Mouse (Mus musculus): ENCODE data around the gene Reep3. TPM values are rescaled to one million over a fixed set of nuclear protein-coding genes. Genes with fewer than 3 reads are reported as not detected.

The Reep3 gene
- polyA plus RNA-seq, 1 experiment from 2014 or later, result 35.1 TPM

GRCm38 (mm10) chr10:67036542-67036941 is 60.2 kb downstream of the Reep3 start:
- 90% methylated on average over 10 of the region's 10 CpGs for WGBS
- DNase-seq (ENCODE audit: low spot score), result no peak
- Histone ChIP-seq H3K36me3 (peaks cover 29% of the 10 kb centered on the region), H3K4me1 (replicated peaks) (0 out of 2 replicates have a peak, but pooled peaks cover 10% of the 10 kb centered on the region), H3K27ac (no peak overlapping the region), H3K9me3 (no peaks in the 10 kb centered on the region), H3K27me3 (ENCODE audit: insufficient read depth, poor library complexity, severe bottlenecking) (no peaks in the 10 kb centered on the region), H3K4me3 (no peak overlapping the region)

GRCm38 (mm10) chr10:67036141-67036540 is 60.6 kb downstream of the Reep3 start:
- peaks cover 33% of the 10 kb centered on the region for H3K36me3 ChIP-seq
- no peaks in the 10 kb centered on the region for H3K27me3 ChIP-seq (ENCODE audit: insufficient read depth, poor library complexity, severe bottlenecking)
- WGBS, result 87% methylated on average over 5 of the region's 5 CpGs
- DNase-seq (ENCODE audit: low spot score), result no peak
- no peak overlapping the region for H3K4me3 ChIP-seq
- 0 out of 2 replicates have a peak, but pooled peaks cover 10% of the 10 kb centered on the region for H3K4me1 ChIP-seq (replicated peaks)
- no peak overlapping the region for H3K27ac ChIP-seq
- H3K9me3 ChIP-seq, result no peaks in the 10 kb centered on the region

- no peak overlapping the region for H3K4me3 ChIP-seq
- no peak overlapping the region for H3K27ac ChIP-seq
- H3K9me3 ChIP-seq, result no peaks in the 10 kb centered on the region
- H3K36me3 ChIP-seq, result peaks cover 47% of the 10 kb centered on the region
- H3K27me3 ChIP-seq (ENCODE audit: insufficient read depth, poor library complexity, severe bottlenecking), result no peaks in the 10 kb centered on the region
- no peaks in the 10 kb centered on the region for H3K4me1 ChIP-seq (replicated peaks)
- WGBS, result 78% methylated on average over 7 of the region's 7 CpGs
- no peak for DNase-seq (ENCODE audit: low spot score)
Observed at GRCm38 (mm10) chr10:67031186-67031585, 65.6 kb downstream of the Reep3 start.

GRCm38 (mm10) chr10:67029297-67029696 is 67.4 kb downstream of the Reep3 start:
- H3K4me3 ChIP-seq, result no peak overlapping the region
- no peaks in the 10 kb centered on the region for H3K9me3 ChIP-seq
- no peaks in the 10 kb centered on the region for H3K27me3 ChIP-seq (ENCODE audit: insufficient read depth, poor library complexity, severe bottlenecking)
- H3K36me3 ChIP-seq, result peaks cover 48% of the 10 kb centered on the region
- no peak for DNase-seq (ENCODE audit: low spot score)
- H3K27ac ChIP-seq, result no peak overlapping the region
- peaks cover 7% of the 10 kb centered on the region for H3K4me1 ChIP-seq (replicated peaks)
- WGBS, result 91% methylated on average over 12 of the region's 12 CpGs

DNA sequence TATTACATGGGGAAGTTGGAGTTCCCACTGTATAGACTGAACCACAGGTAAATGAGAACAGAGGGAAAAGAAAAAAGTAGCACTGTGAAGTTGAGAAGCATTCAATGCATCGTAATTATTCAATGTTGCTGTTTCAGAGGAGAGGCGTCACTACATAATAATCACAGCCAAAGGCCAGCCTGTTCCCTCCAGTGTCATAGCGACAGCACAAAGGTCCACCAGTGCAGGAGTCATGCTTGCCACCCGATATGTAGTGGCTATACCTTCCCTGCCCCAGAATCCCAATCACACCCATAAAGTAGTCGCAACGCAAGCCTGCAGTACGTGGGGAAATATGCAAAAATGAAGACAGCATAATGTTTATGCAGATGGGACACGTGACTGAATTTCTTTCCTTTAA is 70.4 kb downstream of the Reep3 start:
- peaks cover 49% of the 10 kb centered on the region for H3K36me3 ChIP-seq
- H3K4me1 ChIP-seq (replicated peaks), result peaks cover 7% of the 10 kb centered on the region
- WGBS, result 84% methylated on average over 8 of the region's 8 CpGs
- H3K27me3 ChIP-seq (ENCODE audit: insufficient read depth, poor library complexity, severe bottlenecking), result no peaks in the 10 kb centered on the region
- H3K4me3 ChIP-seq, result no peak overlapping the region
- H3K27ac ChIP-seq, result no peak overlapping the region
- no peaks in the 10 kb centered on the region for H3K9me3 ChIP-seq
- DNase-seq (ENCODE audit: low spot score), result no peak

GRCm38 (mm10) chr10:67025573-67026236 is 71.0 kb downstream of the Reep3 start:
- no peaks in the 10 kb centered on the region for H3K27me3 ChIP-seq (ENCODE audit: insufficient read depth, poor library complexity, severe bottlenecking)
- peak overlapping the region; percentile 40; the same call in 1 of the 2 replicates for H3K27ac ChIP-seq
- no peak overlapping the region for H3K4me3 ChIP-seq

DNA sequence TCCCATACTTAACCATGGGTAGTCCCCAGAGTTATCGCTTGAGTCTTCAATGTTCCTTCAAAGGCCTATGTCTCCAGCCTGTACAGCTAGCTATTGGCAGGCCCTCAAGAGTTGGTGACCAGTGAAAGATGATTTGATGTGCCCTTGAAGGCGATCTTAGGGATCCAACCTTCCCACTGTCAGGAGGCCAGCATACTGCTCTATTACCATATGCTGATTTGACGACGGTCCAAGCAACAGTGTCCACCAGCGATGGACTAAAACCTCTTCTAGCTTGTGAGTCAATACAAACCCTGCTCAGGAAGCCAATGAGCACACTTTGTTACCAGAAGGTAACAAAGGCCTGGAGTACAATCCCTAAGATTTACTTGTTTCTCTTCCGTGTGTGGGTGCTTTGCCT is 72.4 kb downstream of the Reep3 start:
- H3K4me3 ChIP-seq, result no peak overlapping the region
- WGBS, result 96% methylated on average over 6 of the region's 6 CpGs
- H3K27ac ChIP-seq, result no peak overlapping the region
- H3K27me3 ChIP-seq (ENCODE audit: insufficient read depth, poor library complexity, severe bottlenecking), result no peaks in the 10 kb centered on the region
- peaks cover 45% of the 10 kb centered on the region for H3K36me3 ChIP-seq
- H3K9me3 ChIP-seq, result no peaks in the 10 kb centered on the region
- DNase-seq (ENCODE audit: low spot score), result no peak
- peaks cover 7% of the 10 kb centered on the region for H3K4me1 ChIP-seq (replicated peaks)

More at GRCm38 (mm10) chr10:67025573-67026236, 71.0 kb downstream of the Reep3 start:
- 67% methylated on average over 10 of the region's 10 CpGs for WGBS
- DNase-seq (ENCODE audit: low spot score), result no peak
- no peaks in the 10 kb centered on the region for H3K9me3 ChIP-seq
- H3K36me3 ChIP-seq, result peaks cover 49% of the 10 kb centered on the region
- H3K4me1 ChIP-seq (replicated peaks), result peaks cover 7% of the 10 kb centered on the region

- Histone ChIP-seq H3K36me3 (peaks cover 42% of the 10 kb centered on the region), H3K27me3 (ENCODE audit: insufficient read depth, poor library complexity, severe bottlenecking) (no peaks in the 10 kb centered on the region), H3K4me3 (no peak overlapping the region), H3K4me1 (replicated peaks) (peaks cover 7% of the 10 kb centered on the region), H3K27ac (no peak overlapping the region), H3K9me3 (no peaks in the 10 kb centered on the region)
- 96% methylated on average over 9 of the region's 9 CpGs for WGBS
- DNase-seq (ENCODE audit: low spot score), result no peak
Observed at GRCm38 (mm10) chr10:67023092-67023491, 73.7 kb downstream of the Reep3 start.

- H3K4me1 ChIP-seq (replicated peaks), result peaks cover 16% of the 10 kb centered on the region
- DNase-seq (ENCODE audit: low spot score), result no peak
- no peak overlapping the region for H3K27ac ChIP-seq
- WGBS, result 96% methylated on average over 13 of the region's 13 CpGs
- H3K9me3 ChIP-seq, result no peaks in the 10 kb centered on the region
- H3K4me3 ChIP-seq, result no peak overlapping the region
- H3K27me3 ChIP-seq (ENCODE audit: insufficient read depth, poor library complexity, severe bottlenecking), result no peaks in the 10 kb centered on the region
- peaks cover 47% of the 10 kb centered on the region for H3K36me3 ChIP-seq
Observed at GRCm38 (mm10) chr10:67021494-67021893, 75.3 kb downstream of the Reep3 start.

GRCm38 (mm10) chr10:67018875-67019274 is 77.9 kb downstream of the Reep3 start:
- Histone ChIP-seq H3K27ac (no peak overlapping the region), H3K4me3 (no peak overlapping the region), H3K27me3 (ENCODE audit: insufficient read depth, poor library complexity, severe bottlenecking) (no peaks in the 10 kb centered on the region), H3K9me3 (no peaks in the 10 kb centered on the region), H3K4me1 (replicated peaks) (peaks cover 9% of the 10 kb centered on the region), H3K36me3 (peaks cover 54% of the 10 kb centered on the region)
- DNase-seq (ENCODE audit: low spot score), result no peak
- WGBS, result 70% methylated on average over 6 of the region's 6 CpGs

DNA sequence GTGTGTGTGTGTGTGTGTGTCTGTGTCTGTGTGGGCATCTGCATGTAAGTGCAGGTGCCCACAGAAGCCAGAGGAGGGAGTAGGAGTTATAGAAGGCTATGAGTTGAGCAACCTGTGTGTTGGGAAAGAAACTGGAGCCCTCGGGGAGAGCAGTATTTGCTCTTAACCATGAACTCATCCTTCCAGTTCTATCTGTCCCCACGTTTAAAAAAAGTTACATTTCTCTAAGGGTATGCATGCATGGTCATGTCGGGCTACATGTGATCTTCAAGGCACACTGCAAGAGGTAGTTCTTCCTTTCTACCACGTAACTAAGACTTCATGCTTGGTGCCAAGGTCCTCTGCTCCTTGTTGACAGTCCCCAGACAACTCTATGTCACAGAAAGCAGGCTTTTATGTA is 78.9 kb downstream of the Reep3 start:
- WGBS, result 82% methylated on average over 4 of the region's 4 CpGs
- H3K27ac ChIP-seq, result no peak overlapping the region
- no peak overlapping the region for H3K4me3 ChIP-seq
- no peak for DNase-seq (ENCODE audit: low spot score)
- H3K4me1 ChIP-seq (replicated peaks), result peaks cover 9% of the 10 kb centered on the region
- no peaks in the 10 kb centered on the region for H3K9me3 ChIP-seq
- H3K36me3 ChIP-seq, result peaks cover 55% of the 10 kb centered on the region
- no peaks in the 10 kb centered on the region for H3K27me3 ChIP-seq (ENCODE audit: insufficient read depth, poor library complexity, severe bottlenecking)

DNA sequence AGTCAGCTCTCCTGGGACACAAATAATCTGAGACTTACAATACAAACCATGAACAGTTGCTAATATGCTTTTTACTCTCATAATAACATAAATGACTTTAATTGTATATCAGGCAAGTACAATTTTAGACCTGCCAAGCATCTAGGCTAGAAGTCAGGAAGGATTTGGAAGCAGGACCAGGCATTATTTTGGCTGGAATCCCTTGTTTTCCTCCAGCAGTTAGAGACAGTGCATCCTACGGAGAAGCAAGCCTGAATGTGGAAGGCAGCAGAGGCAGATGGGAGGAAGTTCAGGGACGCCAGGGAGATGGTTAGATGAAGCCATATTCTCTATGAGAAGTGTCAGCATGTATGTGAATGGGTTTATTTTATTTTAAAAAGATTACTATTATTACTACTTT is 79.4 kb downstream of the Reep3 start:
- DNase-seq (ENCODE audit: low spot score), result no peak
- Histone ChIP-seq H3K27me3 (ENCODE audit: insufficient read depth, poor library complexity, severe bottlenecking) (no peaks in the 10 kb centered on the region), H3K27ac (no peak overlapping the region), H3K4me3 (no peak overlapping the region), H3K9me3 (no peaks in the 10 kb centered on the region), H3K36me3 (peaks cover 57% of the 10 kb centered on the region), H3K4me1 (replicated peaks) (peaks cover 9% of the 10 kb centered on the region)
- WGBS, result 81% methylated on average over 2 of the region's 2 CpGs

DNA sequence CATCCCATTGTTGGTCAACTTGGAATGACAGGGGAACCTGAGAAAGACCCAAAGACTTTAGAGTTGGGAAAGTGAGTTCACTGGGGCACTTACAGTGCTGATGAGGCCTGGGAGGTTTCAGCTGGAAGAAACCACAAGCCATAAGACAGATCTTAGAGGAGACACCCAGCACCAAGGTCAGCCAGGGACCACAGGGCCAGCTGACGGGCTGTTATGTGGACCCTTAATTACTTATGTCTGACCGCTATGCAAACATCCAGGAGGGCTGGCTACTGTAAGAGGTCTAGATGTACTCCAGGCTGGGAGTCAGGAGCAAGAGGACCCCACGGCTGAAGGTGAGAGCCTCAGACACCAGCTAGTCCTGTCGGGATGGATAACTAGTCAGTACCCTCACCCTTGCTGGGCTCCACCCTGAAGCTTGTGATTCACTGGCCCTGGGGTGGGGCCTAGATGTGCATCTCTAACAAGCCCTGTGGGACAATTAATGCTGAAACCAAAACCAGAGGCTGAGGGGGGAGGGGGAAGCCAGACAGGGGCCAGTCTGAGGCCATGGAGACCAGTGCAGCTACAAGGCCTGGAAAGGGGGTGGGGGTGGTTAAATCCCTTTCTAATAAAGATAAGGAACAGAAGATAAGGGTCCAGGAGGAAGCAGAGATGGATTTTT is 80.0 kb downstream of the Reep3 start:
- H3K9me3 ChIP-seq, result no peaks in the 10 kb centered on the region
- no peak overlapping the region for H3K27ac ChIP-seq
- 83% methylated on average over 4 of the region's 4 CpGs for WGBS
- DNase-seq (ENCODE audit: low spot score), result no peak
- peaks cover 56% of the 10 kb centered on the region for H3K36me3 ChIP-seq
- no peak overlapping the region for H3K4me3 ChIP-seq
- H3K27me3 ChIP-seq (ENCODE audit: insufficient read depth, poor library complexity, severe bottlenecking), result no peaks in the 10 kb centered on the region
- H3K4me1 ChIP-seq (replicated peaks), result peaks cover 9% of the 10 kb centered on the region

Measured in hindbrain, embryonic 10.5 days (tissue).